ENCODE assay signal across 9 mouse cellular contexts in the genomic region with DNA sequence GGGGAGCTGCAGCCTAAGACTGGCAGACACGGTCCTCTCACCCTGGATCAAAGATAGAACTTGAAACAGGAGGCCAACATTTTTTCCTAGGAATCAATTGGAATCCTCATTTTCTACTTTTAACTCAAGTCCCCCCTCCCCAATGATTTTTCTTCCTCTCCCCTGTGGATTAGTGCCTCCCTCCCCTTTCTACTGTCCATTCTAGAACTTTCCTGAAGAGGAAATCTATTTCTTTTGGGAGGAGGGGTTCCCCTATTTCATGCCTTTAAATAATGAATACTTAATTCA. TPM values are rescaled to one million over a fixed set of nuclear protein-coding genes. Genes with fewer than 3 reads are reported as not detected.
A peak's percentile ranks its signal among the peaks of the same experiment; 100 is the strongest.
DNase-seq lines count a peak whose midpoint lies in the region; ATAC-seq and TF ChIP-seq lines count a peak whose summit lies in the region.
"Had no signal": no experiment of that assay in that cellular context is flagged by ENCODE, and none has a peak within 500 bp of the region (broad histone marks: within the 10 kb centered on the region; RNA-seq: fewer than 3 reads in every experiment).

No protein-coding gene starts in this region.

- TF ChIP-seq CTCF in spleen, adult 2 months (IDR thresholded peaks at IDR 0.05; ENCODE audit: extremely low read depth, insufficient read depth, insufficient read length, insufficient replicate concordance) = no peak

- H3K4me3 ChIP-seq in heart, embryonic 11.5 days (ENCODE audit: low read depth, low read length) = peak overlapping the region; percentile 43
- no peak overlapping the region for H3K4me3 ChIP-seq in spleen, adult 2 months (ENCODE audit: extremely low read depth, insufficient read depth, insufficient read length)
- peak overlapping the region; percentile 46 for H3K4me3 ChIP-seq in liver, embryonic 12.5 days
- peak overlapping the region; percentile 60 for H3K4me3 ChIP-seq in stomach, embryonic 16.5 days (replicated peaks; ENCODE audit: low read length)

- H3K4me1 ChIP-seq in heart, embryonic 11.5 days (ENCODE audit: control insufficient read depth, insufficient read depth, low read length) = no peaks in the 10 kb centered on the region; the same call in 1 of the 2 replicates
- no peaks in the 10 kb centered on the region for H3K4me1 ChIP-seq in spleen, adult 2 months (ENCODE audit: control insufficient read depth, insufficient read depth, insufficient read length)
- 0 out of 2 replicates have a peak, but pooled peaks cover 2% of the 10 kb centered on the region for H3K4me1 ChIP-seq in liver, embryonic 12.5 days
- peaks cover 10% of the 10 kb centered on the region for H3K4me1 ChIP-seq in stomach, embryonic 16.5 days (ENCODE audit: control insufficient read depth, insufficient read depth, low read length)

- DNase-seq in heart, adult 11 months = no peak
- DNase-seq in spleen, adult 2 months (ENCODE audit: low read depth in 1 of 2, low spot score in 2 of 2) = no peak
- no peak for DNase-seq in spleen, postnatal 14 days (ENCODE audit: low spot score in 2 of 2)
- DNase-seq in gastrocnemius, adult 8-10 months (ENCODE audit: low spot score in 2 of 2) = no peak
- no peak for DNase-seq in urinary bladder, postnatal 4 days (ENCODE audit: low spot score in 2 of 2)

- H3K36me3 ChIP-seq in heart, embryonic 11.5 days (ENCODE audit: control insufficient read depth, insufficient read depth, low read length) = no peaks in the 10 kb centered on the region
- no peaks in the 10 kb centered on the region for H3K36me3 ChIP-seq in spleen, adult 2 months (ENCODE audit: control insufficient read depth, insufficient read depth, low read length)
- no peaks in the 10 kb centered on the region for H3K36me3 ChIP-seq in liver, embryonic 12.5 days
- H3K36me3 ChIP-seq in stomach, embryonic 16.5 days (ENCODE audit: control insufficient read depth, insufficient read depth, low read length) = no peaks in the 10 kb centered on the region

- no peaks in the 10 kb centered on the region for H3K9me3 ChIP-seq in heart, embryonic 11.5 days (replicated peaks; ENCODE audit: control insufficient read depth, low read length)
- H3K9me3 ChIP-seq in liver, embryonic 12.5 days (replicated peaks) = no peaks in the 10 kb centered on the region
- no peaks in the 10 kb centered on the region for H3K9me3 ChIP-seq in stomach, embryonic 16.5 days (replicated peaks; ENCODE audit: control insufficient read depth, low read length)

- H3K4me2 ChIP-seq in heart, embryonic 11.5 days = peak overlapping the region; percentile 69
- peak overlapping the region; percentile 49 for H3K4me2 ChIP-seq in liver, embryonic 12.5 days
- H3K4me2 ChIP-seq in stomach, embryonic 16.5 days (ENCODE audit: low read depth, low read length) = peak overlapping the region; percentile 86

- ATAC-seq in heart, embryonic 11.5 days (replicated peaks; ENCODE audit: insufficient number of reproducible peaks, low FRiP score, low TSS enrichment) = no peak
- ATAC-seq in liver, embryonic 12.5 days = no peak
- no peak for ATAC-seq in stomach, embryonic 16.5 days (ENCODE audit: insufficient read depth, low FRiP score)

- peak overlapping the region; percentile 74 for H3K27ac ChIP-seq in heart, embryonic 11.5 days (ENCODE audit: low read depth, low read length)
- H3K27ac ChIP-seq in spleen, adult 2 months (ENCODE audit: insufficient read depth, low read length) = peak overlapping the region; percentile 62
- peak overlapping the region; percentile 73; the same call in 1 of the 2 replicates for H3K27ac ChIP-seq in liver, embryonic 12.5 days
- peak overlapping the region; percentile 92 for H3K27ac ChIP-seq in stomach, embryonic 16.5 days (ENCODE audit: low read length)

- 0% methylated on average over 1 of the region's 1 CpGs for WGBS in heart, embryonic 11.5 days (ENCODE audit: insufficient replicate concordance)
- 5% methylated on average over 1 of the region's 1 CpGs for WGBS in spleen, adult 2 months
- WGBS in liver, embryonic 12.5 days (ENCODE audit: insufficient replicate concordance) = 0% methylated on average over 1 of the region's 1 CpGs
- WGBS in stomach, embryonic 16.5 days = 0% methylated on average over 1 of the region's 1 CpGs

- peaks cover 61% of the 10 kb centered on the region for H3K27me3 ChIP-seq in heart, embryonic 11.5 days (ENCODE audit: control insufficient read depth, insufficient read depth, low read length)
- H3K27me3 ChIP-seq in spleen, adult 2 months (ENCODE audit: control insufficient read depth, insufficient read depth, low read length) = peaks cover 9% of the 10 kb centered on the region
- peaks cover 92% of the 10 kb centered on the region for H3K27me3 ChIP-seq in liver, embryonic 12.5 days (replicated peaks)
- no peaks in the 10 kb centered on the region for H3K27me3 ChIP-seq in stomach, embryonic 16.5 days (ENCODE audit: control insufficient read depth, insufficient read depth, low read length)

- H3K9ac ChIP-seq in heart, embryonic 11.5 days (ENCODE audit: low read depth, low read length) = peak overlapping the region; percentile 65
- H3K9ac ChIP-seq in liver, embryonic 12.5 days = no peak overlapping the region
- H3K9ac ChIP-seq in stomach, embryonic 16.5 days (ENCODE audit: low read length) = peak overlapping the region; percentile 79

- no peak for TF ChIP-seq POLR2A in spleen, adult 2 months (IDR thresholded peaks at IDR 0.05; ENCODE audit: low read depth, low read length)

RNA-seq across cellular contexts. Expression of gene Nr2f2, which starts 0.2 kb away (rescaled TPM):
- polyA plus RNA-seq in heart, embryonic 11.5 days (2014; fragmentation: Nextera tagmentation; extraction: Ambion mirVana) = 30.4 and 34.4 TPM in 2 replicates
- 84.6 and 134 TPM in 2 replicates for polyA plus RNA-seq in spleen, adult 2 months (2012; rRNA removed)
- 23.3 and 26.8 TPM in 2 replicates for polyA plus RNA-seq in liver, embryonic 12.5 days (2016; fragmentation: Nextera tagmentation; extraction: Ambion mirVana)
- polyA plus RNA-seq in stomach, embryonic 16.5 days (2015; fragmentation: Nextera tagmentation; extraction: Ambion mirVana) = 52.5 and 64.6 TPM in 2 replicates
- 10 to 100 TPM; 18.0 to 21.0 (median 20.2) TPM for total RNA-seq in gastrocnemius, adult 8-10 months (2022)
- total RNA-seq: common myeloid progenitor, adult 5-6 weeks had no signal
